Mouse (Mus musculus) lung, postnatal 0 days (tissue): ENCODE data around the gene Comt.

Experiments
- CTCF ChIP-seq: IDR thresholded peaks from 2 replicates; pipeline ENCODE4 v1.5.1; 2016; ENCODE audit warnings: antibody characterized with exemption, mild to moderate bottlenecking
- EP300 ChIP-seq: IDR thresholded peaks from 2 replicates; pipeline ENCODE4 v1.6.1; 2016; ENCODE audit warnings: antibody characterized with exemption, mild to moderate bottlenecking, control low read depth

DNA sequence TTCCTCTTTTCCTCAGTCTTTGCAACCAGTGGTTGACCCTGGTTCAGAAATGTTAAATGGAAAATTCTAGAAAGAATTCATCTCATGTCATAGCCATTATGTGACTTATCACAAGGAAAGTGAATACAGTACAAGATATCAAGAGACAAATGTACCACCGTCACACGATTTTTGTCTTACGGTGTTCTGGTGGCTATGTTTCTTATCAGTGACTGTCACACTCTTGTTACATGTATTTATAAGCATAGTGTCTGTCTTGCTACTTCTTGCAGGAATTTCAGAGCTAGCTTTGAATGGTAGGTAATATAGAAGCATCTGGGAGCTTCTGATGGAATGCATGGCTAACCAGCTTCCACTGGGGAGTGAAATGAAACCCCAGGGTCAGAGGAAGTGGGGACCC lies 56.5 kb downstream of the Comt start:
- TF ChIP-seq CTCF (no peak), EP300 (no peak)
